Mouse (Mus musculus): ENCODE measurements around the gene Cdk15. TPM values are rescaled to one million over a fixed set of nuclear protein-coding genes. Genes with fewer than 3 reads are reported as not detected.

Cdk15 gene
- total RNA-seq, 2 experiments from 2014 or later: 0.42 to 0.53 TPM

Other genes starting within 250 kb of the Cdk15 start
- gene C2cd6, start 162.0 kb upstream of the Cdk15 start, total RNA-seq (2021): not detected
- gene Tmem237, start 136.5 kb upstream of the Cdk15 start, total RNA-seq (2021): 10 to 100 TPM; 28.9 to 30.3 TPM
- 1 to 10 TPM; 1.6 TPM for gene Mpp4, start 93.5 kb upstream of the Cdk15 start, total RNA-seq (2021)
- gene Als2, start 19.7 kb upstream of the Cdk15 start, total RNA-seq (2021): 10 to 100 TPM; 45.7 to 48.0 TPM
- gene Fzd7, start 225.5 kb downstream of the Cdk15 start, total RNA-seq (2021): 1 to 10 TPM; 8.4 to 9.0 TPM